Mouse (Mus musculus) lung, postnatal 10 days (tissue): ENCODE measurements at regions not wholly inside any gene's neighbourhood (a gene's known extent, or its start where the extent isn't known, plus 50 kb on each side); places are given as distances from the start of the nearest gene placed in this dataset.

Experiments used
- DNase-seq: peaks from one replicate; pipeline ENCODE4 v3.0.0; 2021

DNA sequence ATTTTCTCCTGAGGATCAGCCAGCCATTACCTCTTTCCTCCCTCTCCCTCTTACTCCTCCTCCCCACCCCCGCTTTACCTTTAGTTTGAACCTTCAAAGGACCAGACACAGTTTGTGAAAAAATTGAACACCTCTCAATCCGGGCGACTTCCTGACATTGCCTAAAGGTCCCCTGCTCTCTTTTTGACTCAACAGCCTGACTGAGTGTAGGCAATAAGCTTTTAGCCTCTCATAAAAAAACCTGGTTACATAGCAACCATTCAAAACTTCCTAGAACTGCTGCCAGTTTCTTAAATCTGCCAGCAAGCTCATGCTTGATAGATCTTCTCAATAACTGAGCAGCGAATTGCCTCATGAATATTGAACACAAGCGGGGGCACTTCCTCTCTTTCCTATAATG, 71.7 kb downstream of the Zfp945 start:
- no peak for DNase-seq

DNA sequence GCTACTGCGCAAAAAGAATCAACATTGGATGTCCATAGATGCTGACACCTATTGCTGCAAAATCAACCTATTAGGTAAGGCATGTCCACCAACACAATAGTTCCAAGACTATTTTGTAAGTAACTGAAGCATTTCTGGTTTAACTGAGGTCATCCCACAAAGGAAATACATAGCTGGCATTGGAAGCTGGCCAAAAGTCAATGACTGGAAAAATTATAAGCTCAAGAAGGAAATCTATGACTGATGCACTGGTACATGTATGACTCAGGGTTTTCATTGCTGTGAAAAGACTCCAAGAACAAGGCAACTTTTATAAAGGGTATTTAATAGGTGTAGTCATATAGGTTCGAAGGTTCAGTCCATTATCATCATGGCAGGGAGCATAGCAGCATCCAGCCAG, 82.5 kb downstream of the Zfp945 start:
- DNase-seq = no peak

DNA sequence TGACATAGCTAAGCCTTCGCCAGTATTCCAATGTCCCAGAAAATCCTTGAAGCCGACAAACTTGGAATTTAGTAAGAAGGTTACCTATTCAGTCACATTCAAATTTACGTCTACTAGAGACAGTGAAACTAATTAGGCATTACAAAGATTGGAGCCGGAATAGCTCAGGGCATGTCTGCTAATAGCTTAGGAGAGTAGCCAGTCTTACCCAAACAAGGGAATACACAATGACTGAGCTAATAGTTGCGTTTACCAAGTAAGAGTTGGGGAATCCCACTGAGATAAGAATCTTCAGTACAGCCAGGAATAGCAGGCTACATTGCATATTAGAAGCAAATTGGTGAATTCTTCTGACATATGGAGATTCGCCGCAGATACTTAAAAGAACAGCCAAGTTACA, 121.2 kb downstream of the Zfp945 start:
- DNase-seq = no peak

DNA sequence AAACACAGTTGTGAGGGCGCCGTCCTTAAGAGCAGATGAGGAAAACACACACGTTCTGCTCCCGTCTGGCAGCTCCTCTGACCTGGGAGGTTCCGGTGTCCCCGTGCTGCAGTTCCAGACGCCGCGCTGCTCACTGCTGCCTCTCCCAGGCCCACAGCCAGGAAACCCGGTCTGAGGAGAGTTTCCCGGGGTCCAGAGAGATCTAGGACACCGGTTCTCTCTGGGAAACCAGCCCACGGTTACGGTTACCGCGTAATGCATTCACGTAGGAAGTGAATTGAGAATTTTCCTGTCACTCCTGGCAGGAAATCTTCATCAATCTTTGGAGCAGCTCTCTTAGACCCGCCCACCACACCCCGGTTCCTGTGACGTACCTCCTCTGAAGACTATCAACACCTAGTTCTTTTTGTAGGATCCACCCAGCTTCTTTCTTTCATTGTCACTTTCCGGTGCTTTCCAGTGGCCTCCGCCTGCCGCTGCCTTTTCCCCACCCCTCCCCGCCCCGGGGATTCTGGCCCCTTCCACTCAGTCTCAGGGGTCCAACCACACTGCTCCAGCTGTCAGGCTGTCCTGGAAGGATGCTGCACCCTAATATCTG, 127.3 kb downstream of the Zfp945 start:
- peak; percentile 65 for DNase-seq

DNA sequence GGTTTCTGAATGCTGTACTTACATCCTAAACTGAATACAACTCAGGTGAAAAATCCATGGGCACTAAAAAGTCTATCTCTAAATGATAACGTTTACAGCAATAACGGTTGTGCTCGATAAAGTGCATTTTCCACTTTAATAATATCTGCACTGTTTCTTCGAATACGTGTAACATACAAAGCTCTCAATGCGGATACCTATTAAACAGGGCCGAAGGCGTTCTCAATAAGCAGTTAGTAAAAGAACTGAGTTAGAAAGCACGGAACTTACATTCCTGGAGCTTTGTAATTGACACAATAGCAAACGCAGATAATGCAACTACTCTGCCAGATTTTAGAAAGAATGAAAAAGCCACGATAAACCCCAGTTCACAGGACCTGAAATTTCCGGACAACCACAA, 127.8 kb downstream of the Zfp945 start:
- DNase-seq = no peak

DNA sequence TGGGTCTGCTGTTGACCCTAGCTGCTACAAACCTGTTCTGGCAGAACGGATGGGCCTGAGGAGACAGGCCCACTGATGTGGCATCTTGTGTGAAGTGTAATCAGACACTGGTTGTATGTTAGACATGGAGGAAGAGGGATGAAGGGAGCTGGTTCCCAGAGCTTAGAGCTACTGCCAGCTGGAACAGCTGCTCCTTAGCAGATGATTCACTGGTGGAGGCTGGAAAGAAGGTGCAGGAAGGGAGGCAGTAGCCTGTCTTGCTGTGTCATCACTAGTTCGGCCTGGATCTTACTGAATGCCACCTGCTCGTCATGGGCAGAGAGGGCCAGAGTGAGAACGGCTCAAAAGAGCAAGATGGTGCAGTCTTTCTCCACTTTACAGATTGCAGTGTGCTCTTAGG, 130.6 kb downstream of the Zfp945 start:
- no peak for DNase-seq
